Mouse (Mus musculus): ENCODE measurements around the gene Apbb2.

GRCm38 (mm10) chr5:66346756-66347155 lies 271.8 kb downstream of the Apbb2 start:
- TF ChIP-seq MYOG (IDR thresholded peaks at IDR 0.05; ENCODE audit: control insufficient read depth in 1 of 3, insufficient read depth in 1 of 3, insufficient read length in 2 of 3, low read depth in 2 of 3) = no peak
- no peak for TF ChIP-seq MAX (IDR thresholded peaks at IDR 0.05; ENCODE audit: low read depth)
- TF ChIP-seq E2F4 (IDR thresholded peaks at IDR 0.05; ENCODE audit: insufficient read depth) = no peak
